Mouse (Mus musculus): ENCODE data around the gene Bbof1. TPM values are rescaled to one million over a fixed set of nuclear protein-coding genes. Genes with fewer than 3 reads are reported as not detected.

Bbof1 gene
- polyA plus RNA-seq, 1 experiment from 2014 or later = 0.41 TPM

DNA sequence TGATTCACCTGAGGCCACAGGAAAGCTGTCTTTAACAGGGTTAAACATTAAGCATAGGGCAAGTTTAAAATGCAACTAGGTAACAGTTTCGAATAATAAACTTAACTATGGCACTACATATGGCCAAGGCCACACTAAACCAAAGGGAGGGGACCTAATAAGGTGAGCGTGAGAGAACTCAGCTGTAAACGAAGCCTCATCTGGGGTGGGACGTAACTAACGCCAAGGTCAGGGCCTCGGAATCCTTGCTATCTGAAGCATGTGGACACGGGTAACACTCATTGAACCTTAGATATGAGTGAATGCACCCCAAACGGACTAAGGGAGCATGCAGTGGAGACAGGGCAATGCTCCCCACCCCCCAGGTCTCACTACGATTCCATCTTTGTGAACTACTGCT is 5.9 kb upstream of the Bbof1 start:
- Histone ChIP-seq H3K36me3 (replicated peaks; ENCODE audit: control insufficient read depth, insufficient read depth, low read depth, low read length) (no peaks in the 10 kb centered on the region), H3K27ac (replicated peaks; ENCODE audit: low read depth, low read length) (no peak overlapping the region), H3K4me3 (ENCODE audit: low read depth, low read length) (no peak overlapping the region), H3K9me3 (replicated peaks; ENCODE audit: control insufficient read depth, low read length) (no peaks in the 10 kb centered on the region), H3K27me3 (ENCODE audit: control insufficient read depth, insufficient read depth, low read length) (no peaks in the 10 kb centered on the region), H3K9ac (replicated peaks; ENCODE audit: low read length) (no peak overlapping the region), H3K4me1 (ENCODE audit: control insufficient read depth, insufficient read depth, low read length) (no peaks in the 10 kb centered on the region), H3K4me2 (ENCODE audit: low read depth, low read length) (no peak overlapping the region)
- DNase-seq (ENCODE audit: low spot score) (no peak), ATAC-seq (replicated peaks; ENCODE audit: insufficient number of reproducible peaks, low FRiP score, low TSS enrichment, low read depth) (no peak)
- 74% methylated on average over 9 of the region's 9 CpGs for WGBS

DNA sequence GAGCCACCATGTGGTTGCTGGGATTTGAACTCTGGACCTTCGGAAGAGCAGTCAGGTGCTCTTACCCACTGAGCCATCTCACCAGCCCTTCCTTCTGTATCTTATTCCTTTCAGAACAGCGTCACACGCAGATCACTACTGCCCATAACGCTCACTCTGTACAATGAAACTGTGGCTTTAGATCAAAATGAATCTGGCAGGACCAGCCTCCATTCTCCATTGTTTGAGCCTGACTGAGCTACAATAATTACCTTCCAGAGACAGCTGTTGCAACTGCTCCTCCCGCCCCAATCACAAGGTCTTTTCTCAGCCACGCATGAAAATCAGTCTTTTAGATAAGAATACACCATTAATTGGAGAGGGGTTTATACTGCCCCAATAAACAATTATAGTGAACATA is 4.3 kb upstream of the Bbof1 start:
- Histone ChIP-seq H3K4me1 (ENCODE audit: control insufficient read depth, insufficient read depth, low read length) (no peaks in the 10 kb centered on the region), H3K9me3 (replicated peaks; ENCODE audit: control insufficient read depth, low read length) (no peaks in the 10 kb centered on the region), H3K27ac (replicated peaks; ENCODE audit: low read depth, low read length) (no peak overlapping the region), H3K4me2 (ENCODE audit: low read depth, low read length) (no peak overlapping the region), H3K9ac (replicated peaks; ENCODE audit: low read length) (no peak overlapping the region), H3K27me3 (ENCODE audit: control insufficient read depth, insufficient read depth, low read length) (no peaks in the 10 kb centered on the region), H3K4me3 (ENCODE audit: low read depth, low read length) (no peak overlapping the region), H3K36me3 (replicated peaks; ENCODE audit: control insufficient read depth, insufficient read depth, low read depth, low read length) (no peaks in the 10 kb centered on the region)
- ATAC-seq (replicated peaks; ENCODE audit: insufficient number of reproducible peaks, low FRiP score, low TSS enrichment, low read depth) = no peak
- WGBS = 93% methylated on average over 6 of the region's 6 CpGs
- no peak for DNase-seq (ENCODE audit: low spot score)

DNA sequence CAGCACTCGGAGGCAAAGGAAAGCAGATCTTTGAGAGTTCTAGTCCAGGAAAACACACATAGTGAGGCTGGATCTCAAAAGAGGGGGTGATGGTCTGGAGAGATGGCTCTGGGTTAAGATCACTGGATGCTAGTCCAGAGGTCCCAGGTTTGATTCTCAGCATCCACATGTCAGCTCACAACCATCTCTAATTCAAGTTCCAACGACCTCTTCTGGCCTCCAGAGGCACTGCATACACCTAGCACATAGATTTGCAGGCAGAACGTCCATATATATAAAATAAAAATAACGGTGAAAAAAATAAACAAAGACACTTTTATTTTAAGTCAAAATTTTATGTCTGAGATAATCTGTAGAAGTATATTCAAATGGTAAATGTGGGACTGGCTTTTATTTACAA is 1.6 kb upstream of the Bbof1 start:
- H3K4me2 ChIP-seq (ENCODE audit: low read depth, low read length) = no peak overlapping the region
- H3K9ac ChIP-seq (replicated peaks; ENCODE audit: low read length) = no peak overlapping the region
- no peaks in the 10 kb centered on the region for H3K27me3 ChIP-seq (ENCODE audit: control insufficient read depth, insufficient read depth, low read length)
- 57% methylated on average over 4 of the region's 4 CpGs for WGBS
- no peak overlapping the region for H3K4me3 ChIP-seq (ENCODE audit: low read depth, low read length)
- H3K9me3 ChIP-seq (replicated peaks; ENCODE audit: control insufficient read depth, low read length) = no peaks in the 10 kb centered on the region
- H3K36me3 ChIP-seq (replicated peaks; ENCODE audit: control insufficient read depth, insufficient read depth, low read depth, low read length) = no peaks in the 10 kb centered on the region
- H3K4me1 ChIP-seq (ENCODE audit: control insufficient read depth, insufficient read depth, low read length) = no peaks in the 10 kb centered on the region
- ATAC-seq (replicated peaks; ENCODE audit: insufficient number of reproducible peaks, low FRiP score, low TSS enrichment, low read depth) = no peak
- no peak for DNase-seq (ENCODE audit: low spot score)
- H3K27ac ChIP-seq (replicated peaks; ENCODE audit: low read depth, low read length) = no peak overlapping the region

DNA sequence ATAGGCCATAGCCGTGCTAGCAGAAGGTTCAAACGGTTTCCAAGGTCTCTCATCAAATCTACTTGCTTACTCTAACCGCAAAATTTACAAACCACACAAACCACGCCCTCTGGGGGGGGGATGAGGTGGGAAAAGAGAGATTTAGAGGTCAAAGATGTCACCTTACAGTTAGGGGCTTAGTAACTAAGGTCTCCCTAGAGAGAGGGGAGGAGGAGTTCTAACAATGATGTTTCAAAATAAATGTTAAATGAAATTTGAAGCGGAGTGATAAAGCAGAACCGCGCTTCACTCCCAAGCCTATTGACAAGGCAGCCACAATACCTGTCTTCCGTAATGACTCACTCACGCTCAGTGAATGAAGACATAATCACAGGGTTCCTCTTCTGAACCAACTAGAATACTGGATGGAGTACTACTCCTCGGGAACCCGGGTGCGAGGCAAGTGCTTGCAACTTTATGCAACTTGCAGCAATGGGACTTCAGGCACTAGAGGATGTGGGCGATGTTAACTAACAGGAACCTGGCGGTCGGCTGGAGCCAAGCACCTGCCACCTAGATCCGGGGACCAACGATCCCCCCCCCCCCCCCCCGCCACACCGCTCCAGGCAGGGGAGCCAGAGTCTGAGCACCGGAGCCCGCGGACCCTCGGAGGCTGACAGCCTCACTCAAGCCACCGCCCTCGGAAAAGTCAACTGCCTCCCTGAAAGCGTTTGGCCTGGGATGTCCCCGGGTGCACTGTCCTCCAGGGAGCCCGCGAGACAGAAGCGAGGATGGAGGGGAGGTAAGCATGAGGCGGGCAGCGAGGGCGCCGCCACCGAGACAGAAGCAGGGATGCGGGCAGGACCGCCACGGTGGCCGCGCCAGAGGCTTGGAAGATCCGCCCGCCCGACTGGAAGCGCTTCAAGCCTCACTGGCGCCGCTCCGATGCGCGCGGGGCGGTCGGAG is 725 bp upstream of the Bbof1 start:
- Histone ChIP-seq H3K4me1 (ENCODE audit: control insufficient read depth, insufficient read depth, low read length) (no peaks in the 10 kb centered on the region), H3K9ac (replicated peaks; ENCODE audit: low read length) (peak overlapping the region; percentile 77), H3K4me2 (ENCODE audit: low read depth, low read length) (peak overlapping the region; percentile 95), H3K27me3 (ENCODE audit: control insufficient read depth, insufficient read depth, low read length) (no peaks in the 10 kb centered on the region), H3K36me3 (replicated peaks; ENCODE audit: control insufficient read depth, insufficient read depth, low read depth, low read length) (no peaks in the 10 kb centered on the region), H3K4me3 (ENCODE audit: low read depth, low read length) (peak overlapping the region; percentile 70), H3K9me3 (replicated peaks; ENCODE audit: control insufficient read depth, low read length) (no peaks in the 10 kb centered on the region), H3K27ac (replicated peaks; ENCODE audit: low read depth, low read length) (0 out of 2 replicates have a peak overlapping the region, but pooled peaks have one; percentile 10)
- 2% methylated on average over 37 of the region's 52 CpGs for WGBS
- peak; percentile 23 for DNase-seq (ENCODE audit: low spot score)
- peak; percentile 82 for ATAC-seq (replicated peaks; ENCODE audit: insufficient number of reproducible peaks, low FRiP score, low TSS enrichment, low read depth)

DNA sequence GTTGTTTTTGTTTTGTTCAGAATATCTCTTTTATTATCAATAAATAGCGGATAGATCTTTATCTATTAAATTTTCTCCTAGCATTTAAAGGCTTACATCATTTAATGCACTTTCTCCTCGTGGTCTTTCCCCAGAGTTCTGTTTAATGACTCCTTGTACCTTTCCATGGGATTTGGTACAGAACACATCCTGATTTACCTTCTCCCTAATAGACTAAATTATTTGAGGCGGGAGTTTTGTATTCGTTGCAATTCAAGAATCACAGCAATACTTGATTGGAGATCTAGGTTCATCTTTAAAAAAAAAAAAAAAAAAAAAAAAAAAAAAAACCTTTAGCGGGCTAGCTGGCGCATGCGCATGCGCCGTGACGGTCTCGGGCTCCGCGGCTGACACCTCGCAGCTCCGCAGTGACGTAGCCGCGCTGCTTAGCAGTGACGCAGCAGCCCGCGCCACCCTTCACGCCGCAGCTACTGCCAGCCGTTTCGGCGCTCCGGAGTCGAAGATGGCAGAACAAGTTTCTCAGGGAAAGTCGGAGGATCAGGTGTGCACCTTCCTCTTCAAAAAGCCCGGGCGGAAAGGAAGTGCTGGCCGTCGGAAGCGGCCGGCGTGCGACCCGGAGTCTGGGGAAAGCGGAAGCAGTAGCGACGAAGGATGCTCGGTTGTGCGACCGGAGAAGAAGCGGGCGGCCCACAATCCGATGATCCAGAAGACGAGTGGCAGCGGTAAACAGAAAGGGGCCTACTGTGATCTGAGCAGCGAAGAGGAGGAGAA is 8.1 kb downstream of the Bbof1 start, which contains the start of gene Rnf113a2:
Gene Rnf113a2 (plus strand): TSS at position 363 of the 771 bp plus-strand sequence.
- no peaks in the 10 kb centered on the region for H3K9me3 ChIP-seq (replicated peaks; ENCODE audit: control insufficient read depth, low read length)
- 3% methylated on average over 50 of the region's 50 CpGs for WGBS

DNA sequence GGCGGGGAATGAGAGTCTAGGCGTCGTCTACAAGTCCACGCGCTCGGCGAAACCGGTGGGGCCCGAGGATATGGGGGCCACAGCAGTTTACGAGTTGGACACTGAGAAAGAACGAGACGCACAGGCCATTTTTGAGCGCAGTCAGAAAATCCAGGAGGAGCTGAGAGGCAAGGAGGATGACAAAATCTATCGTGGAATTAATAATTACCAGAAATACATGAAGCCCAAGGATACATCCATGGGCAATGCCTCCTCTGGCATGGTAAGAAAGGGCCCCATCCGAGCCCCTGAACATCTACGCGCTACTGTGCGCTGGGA is 8.7 kb downstream of the Bbof1 start:
- Histone ChIP-seq H3K27ac (replicated peaks; ENCODE audit: low read depth, low read length) (no peak overlapping the region), H3K36me3 (replicated peaks; ENCODE audit: control insufficient read depth, insufficient read depth, low read depth, low read length) (no peaks in the 10 kb centered on the region), H3K9ac (replicated peaks; ENCODE audit: low read length) (peak overlapping the region; percentile 60), H3K4me1 (ENCODE audit: control insufficient read depth, insufficient read depth, low read length) (no peaks in the 10 kb centered on the region), H3K9me3 (replicated peaks; ENCODE audit: control insufficient read depth, low read length) (no peaks in the 10 kb centered on the region), H3K4me3 (ENCODE audit: low read depth, low read length) (peak overlapping the region; percentile 44), H3K27me3 (ENCODE audit: control insufficient read depth, insufficient read depth, low read length) (no peaks in the 10 kb centered on the region), H3K4me2 (ENCODE audit: low read depth, low read length) (peak overlapping the region; percentile 53)
- ATAC-seq (replicated peaks; ENCODE audit: insufficient number of reproducible peaks, low FRiP score, low TSS enrichment, low read depth) (no peak; the same call in 1 of the 2 replicates), DNase-seq (ENCODE audit: low spot score) (no peak)
- WGBS = 37% methylated on average over 18 of the region's 18 CpGs

More for the DNA sequence above, 8.1 kb downstream of the Bbof1 start, which contains the start of gene Rnf113a2:
- peak within 1 kb of the TSS; percentile 60 for H3K9ac ChIP-seq (replicated peaks; ENCODE audit: low read length)
- H3K4me3 ChIP-seq (ENCODE audit: low read depth, low read length) = peak within 1 kb of the TSS; percentile 44
- ATAC-seq (replicated peaks; ENCODE audit: insufficient number of reproducible peaks, low FRiP score, low TSS enrichment, low read depth) = peak; percentile 72; the same call in 1 of the 2 replicates
- peak; percentile 91 for DNase-seq (ENCODE audit: low spot score)
- H3K4me1 ChIP-seq (ENCODE audit: control insufficient read depth, insufficient read depth, low read length) = no peaks in the 10 kb centered on the region
- no peaks in the 10 kb centered on the region for H3K36me3 ChIP-seq (replicated peaks; ENCODE audit: control insufficient read depth, insufficient read depth, low read depth, low read length)
- no peak within 1 kb of the TSS for H3K27ac ChIP-seq (replicated peaks; ENCODE audit: low read depth, low read length)
- H3K27me3 ChIP-seq (ENCODE audit: control insufficient read depth, insufficient read depth, low read length) = no peaks in the 10 kb centered on the region
- peak within 1 kb of the TSS; percentile 53 for H3K4me2 ChIP-seq (ENCODE audit: low read depth, low read length)

DNA sequence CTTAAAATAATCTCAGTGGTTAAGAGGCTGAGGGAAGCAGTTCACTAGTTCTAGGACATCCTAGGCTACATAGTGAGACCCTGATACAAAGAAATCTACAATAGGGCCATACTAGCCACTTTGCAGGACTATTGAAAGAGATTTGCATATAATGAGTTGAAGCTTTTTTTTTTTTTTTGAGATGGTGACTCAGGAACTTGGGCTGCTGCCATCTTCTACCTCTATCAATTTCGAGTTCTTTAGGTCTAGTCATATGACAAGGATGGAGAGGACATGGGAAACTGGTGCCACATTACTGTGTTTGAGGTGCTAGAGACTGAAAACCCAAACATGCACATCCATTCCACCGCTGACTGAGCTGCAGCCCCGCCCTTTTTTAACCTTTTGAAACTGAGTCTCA is 15.1 kb downstream of the Bbof1 start:
- WGBS = 75% methylated on average over 3 of the region's 3 CpGs
- no peak for DNase-seq (ENCODE audit: low spot score)
- H3K4me1 ChIP-seq (ENCODE audit: control insufficient read depth, insufficient read depth, low read length) = no peaks in the 10 kb centered on the region

DNA sequence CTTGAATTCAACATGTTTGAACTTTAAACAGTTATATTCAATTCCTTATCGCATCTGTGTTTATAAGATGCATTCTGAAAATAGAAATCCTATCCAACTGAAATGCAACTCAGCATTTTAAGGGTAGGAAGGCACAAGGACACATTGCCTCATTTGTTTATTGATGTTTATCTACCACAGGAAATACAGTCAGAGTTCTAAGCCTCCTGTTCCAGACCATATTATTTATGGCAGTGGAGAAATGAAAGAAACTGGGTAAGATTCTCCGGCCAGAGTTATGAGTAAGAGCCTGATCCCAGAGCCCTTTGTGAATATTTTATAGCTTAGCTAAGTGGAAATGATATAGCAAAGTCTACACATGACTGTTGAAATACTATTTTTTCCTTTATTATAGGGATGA is 21.0 kb downstream of the Bbof1 start:
- WGBS = 92% methylated on average over 2 of the region's 2 CpGs
- H3K36me3 ChIP-seq (replicated peaks; ENCODE audit: control insufficient read depth, insufficient read depth, low read depth, low read length) = no peaks in the 10 kb centered on the region
- no peaks in the 10 kb centered on the region for H3K27me3 ChIP-seq (ENCODE audit: control insufficient read depth, insufficient read depth, low read length)
- no peak overlapping the region for H3K4me2 ChIP-seq (ENCODE audit: low read depth, low read length)
- DNase-seq (ENCODE audit: low spot score) (no peak), ATAC-seq (replicated peaks; ENCODE audit: insufficient number of reproducible peaks, low FRiP score, low TSS enrichment, low read depth) (no peak)
- H3K27ac ChIP-seq (replicated peaks; ENCODE audit: low read depth, low read length) = no peak overlapping the region
- no peaks in the 10 kb centered on the region for H3K9me3 ChIP-seq (replicated peaks; ENCODE audit: control insufficient read depth, low read length)
- H3K9ac ChIP-seq (replicated peaks; ENCODE audit: low read length) = no peak overlapping the region
- no peak overlapping the region for H3K4me3 ChIP-seq (ENCODE audit: low read depth, low read length)
- H3K4me1 ChIP-seq (ENCODE audit: control insufficient read depth, insufficient read depth, low read length) = no peaks in the 10 kb centered on the region

More for the DNA sequence above, 15.1 kb downstream of the Bbof1 start:
- Histone ChIP-seq H3K9ac (replicated peaks; ENCODE audit: low read length) (no peak overlapping the region), H3K27me3 (ENCODE audit: control insufficient read depth, insufficient read depth, low read length) (no peaks in the 10 kb centered on the region), H3K27ac (replicated peaks; ENCODE audit: low read depth, low read length) (no peak overlapping the region), H3K9me3 (replicated peaks; ENCODE audit: control insufficient read depth, low read length) (no peaks in the 10 kb centered on the region), H3K36me3 (replicated peaks; ENCODE audit: control insufficient read depth, insufficient read depth, low read depth, low read length) (no peaks in the 10 kb centered on the region), H3K4me3 (ENCODE audit: low read depth, low read length) (no peak overlapping the region), H3K4me2 (ENCODE audit: low read depth, low read length) (no peak overlapping the region)
- no peak for ATAC-seq (replicated peaks; ENCODE audit: insufficient number of reproducible peaks, low FRiP score, low TSS enrichment, low read depth)

Measured in embryonic facial prominence, embryonic 11.5 days (tissue).